Mouse (Mus musculus): ENCODE measurements around the gene Fam221a.

Fam221a gene

DNA sequence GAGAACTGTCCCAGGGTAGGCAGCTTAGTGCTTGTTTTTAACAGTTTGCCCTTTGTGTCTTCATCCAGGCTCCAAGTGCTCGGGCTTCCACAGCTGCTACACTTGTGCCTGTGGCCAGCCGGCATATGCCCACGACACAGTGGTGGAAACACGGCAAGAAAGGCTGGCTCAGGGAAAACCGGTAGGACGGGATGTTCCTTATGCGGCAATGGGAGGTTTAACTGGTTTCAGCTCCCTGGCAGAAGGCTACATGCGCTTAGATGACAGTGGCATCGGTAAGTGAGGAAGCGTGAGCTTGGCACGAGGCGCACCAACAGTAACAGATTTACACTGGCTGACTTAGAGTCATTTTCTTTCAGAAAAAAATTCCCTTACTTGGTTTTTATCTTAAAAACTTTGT, 10.8 kb downstream of the Fam221a start:
- no peak for DNase-seq (ENCODE audit: low read depth, low spot score)

- DNase-seq (ENCODE audit: low read depth, low spot score), result no peak
These were observed 26.7 kb downstream of the Fam221a start for GRCm38 (mm10) chr6:49394276-49394675.

DNA sequence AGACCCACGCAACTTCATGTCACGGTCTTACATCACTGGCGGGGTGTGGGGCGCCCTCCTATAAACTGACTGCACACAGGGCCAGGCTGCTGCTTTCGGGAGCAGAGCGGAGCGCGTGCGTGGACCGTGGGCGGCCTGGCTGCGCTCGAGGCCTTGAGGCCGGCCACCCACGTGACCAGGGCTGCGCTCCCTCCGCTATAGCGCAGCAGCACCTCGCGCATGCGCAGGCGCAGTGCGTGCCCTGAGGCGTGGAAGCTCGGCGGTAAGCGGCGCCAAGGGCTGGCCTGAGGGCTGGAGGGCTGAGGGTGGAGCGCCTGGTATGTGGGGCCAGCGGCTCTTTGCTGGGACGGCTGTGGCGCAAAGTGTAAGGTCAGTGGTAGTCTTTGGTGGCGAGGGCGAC, 27.8 kb downstream of the Fam221a start, which contains the start of gene Stk31:
Gene Stk31 (plus strand): TSS at position 289 of the 400 bp plus-strand sequence.
- peak; percentile 95 for DNase-seq (ENCODE audit: low read depth, low spot score)

GRCm38 (mm10) chr6:49397466-49397865, 29.9 kb downstream of the Fam221a start:
- peak; percentile 75 for DNase-seq (ENCODE audit: low read depth, low spot score)

GRCm38 (mm10) chr6:49398365-49398764, 30.8 kb downstream of the Fam221a start:
- DNase-seq (ENCODE audit: low read depth, low spot score), result peak; percentile 39

- no peak for DNase-seq (ENCODE audit: low read depth, low spot score)
These were observed 43.3 kb downstream of the Fam221a start for GRCm38 (mm10) chr6:49410830-49411229.

GRCm38 (mm10) chr6:49412967-49413366, 45.4 kb downstream of the Fam221a start:
- DNase-seq (ENCODE audit: low read depth, low spot score), result peak; percentile 71

DNA sequence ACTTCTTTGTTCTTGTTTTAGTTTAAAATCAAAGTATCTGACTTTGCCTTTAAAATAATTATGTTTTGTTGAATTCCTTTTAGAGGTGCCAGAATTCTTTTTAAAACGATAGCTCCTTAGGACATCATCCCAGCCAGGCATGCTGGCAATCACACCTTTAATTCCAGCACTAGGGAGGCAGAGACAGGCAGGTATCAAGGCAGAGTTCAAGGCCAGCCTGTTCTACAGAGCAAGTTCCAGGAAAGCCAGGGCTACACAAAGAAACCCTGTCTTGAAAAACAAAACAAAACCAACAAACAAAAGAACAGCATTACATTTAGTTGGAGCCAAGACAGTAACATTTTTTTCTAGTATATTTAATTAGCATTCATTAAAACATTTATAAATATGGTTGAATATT, 48.4 kb downstream of the Fam221a start:
- DNase-seq (ENCODE audit: low read depth, low spot score), result peak; percentile 34

DNA sequence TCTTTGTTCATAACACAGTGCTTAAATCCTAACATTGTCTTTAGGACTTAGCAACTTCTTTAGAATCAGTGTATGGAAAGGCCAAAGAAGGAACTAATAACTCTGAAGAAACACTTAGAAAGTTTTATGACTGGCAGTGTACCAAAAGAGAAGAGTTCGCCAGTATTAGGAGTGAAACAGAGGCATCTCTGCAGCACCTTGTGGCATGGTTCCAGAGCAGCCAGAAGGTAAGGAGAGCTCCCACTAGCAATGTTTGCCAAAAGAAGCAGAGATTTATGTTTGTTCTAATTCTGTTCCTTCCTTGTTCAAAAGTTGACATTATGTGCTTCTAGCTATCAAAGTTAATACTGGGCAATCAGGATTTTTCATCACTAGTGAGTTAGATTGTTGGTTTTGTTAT, 69.8 kb downstream of the Fam221a start:
- no peak for DNase-seq (ENCODE audit: low read depth, low spot score)
